Mouse (Mus musculus) limb, embryonic 10.5 days (tissue): ENCODE data around the gene Setd3. TPM values are rescaled to one million over a fixed set of nuclear protein-coding genes. Genes with fewer than 3 reads are reported as not detected.

ENCODE experiments used
- DNase-seq: peaks from one replicate; pipeline ENCODE4 v3.0.0-alpha.2; 2017; ENCODE audit warnings: low spot score
- H3K27ac ChIP-seq: fragments of 300-500 bp; sonication (generic); 2 replicates; pipeline ENCODE4 v1.5.1; 2016; ENCODE audit warnings: mild to moderate bottlenecking
- H3K27me3 ChIP-seq: fragments of 300-500 bp; sonication (generic); 2 replicates; pipeline ENCODE4 v1.6.1; 2016; ENCODE audit warnings: low read depth, mild to moderate bottlenecking; ENCODE audit not compliant: poor library complexity, severe bottlenecking
- H3K36me3 ChIP-seq: fragments of 300-500 bp; sonication (generic); 2 replicates; pipeline ENCODE4 v1.6.1; 2016; ENCODE audit warnings: mild to moderate bottlenecking, moderate library complexity
- H3K4me1 ChIP-seq: fragments of 300-500 bp; sonication (generic); 2 replicates; pipeline ENCODE4 v1.6.1; 2016
- H3K4me3 ChIP-seq: fragments of 300-500 bp; sonication (generic); 2 replicates; pipeline ENCODE4 v1.5.1; 2016; ENCODE audit warnings: mild to moderate bottlenecking, moderate library complexity
- H3K9me3 ChIP-seq: fragments of 300-500 bp; sonication (generic); replicated peaks from 2 replicates; pipeline ENCODE4 v1.6.1; 2016; ENCODE audit warnings: mild to moderate bottlenecking
- WGBS: fragments of 180-500 bp; shearing (Covaris S2); methylation state at CpG from one replicate; pipeline ENCODE4 v1.1.7; 2016; 5-methylcytosine and 5-hydroxymethylcytosine counted together
- polyA plus RNA-seq: library from polyadenylated mRNA; unstranded; fragments of >200 nt; fragmentation: Nextera tagmentation; extraction: Ambion mirVana; gene quantifications from 2 replicates; pipeline ENCODE4 v1.2.1, GENCODE M21; 2016

The Setd3 gene
- polyA plus RNA-seq, 1 experiment from 2014 or later: 76.9 TPM

GRCm38 (mm10) chr12:108215090-108215489 lies 36.0 kb upstream of the Setd3 start:
- H3K27ac ChIP-seq: peak overlapping the region; percentile 71

GRCm38 (mm10) chr12:108213090-108214041 lies 34.3 kb upstream of the Setd3 start:
- Histone ChIP-seq H3K9me3 (no peaks in the 10 kb centered on the region), H3K4me3 (peak overlapping the region; percentile 3; the same call in 1 of the 2 replicates), H3K36me3 (0 out of 2 replicates have a peak, but pooled peaks cover 7% of the 10 kb centered on the region), H3K27me3 (peaks cover 4% of the 10 kb centered on the region; the same call in 1 of the 2 replicates), H3K4me1 (peaks cover 92% of the 10 kb centered on the region), H3K27ac (peak overlapping the region; percentile 71)
- no peak for DNase-seq
- WGBS: 31% methylated on average over 18 of the region's 18 CpGs

More at GRCm38 (mm10) chr12:108215090-108215489, 36.0 kb upstream of the Setd3 start:
- H3K36me3 ChIP-seq: 0 out of 2 replicates have a peak, but pooled peaks cover 7% of the 10 kb centered on the region
- H3K4me1 ChIP-seq: peaks cover 94% of the 10 kb centered on the region
- H3K27me3 ChIP-seq: peaks cover 7% of the 10 kb centered on the region; the same call in 1 of the 2 replicates
- no peaks in the 10 kb centered on the region for H3K9me3 ChIP-seq
- WGBS: 59% methylated on average over 8 of the region's 8 CpGs
- no peak overlapping the region for H3K4me3 ChIP-seq
- DNase-seq: no peak

- Histone ChIP-seq H3K4me1 (peaks cover 84% of the 10 kb centered on the region), H3K9me3 (no peaks in the 10 kb centered on the region), H3K27me3 (peaks cover 4% of the 10 kb centered on the region; the same call in 1 of the 2 replicates), H3K4me3 (no peak overlapping the region), H3K36me3 (peaks cover 11% of the 10 kb centered on the region), H3K27ac (peak overlapping the region; percentile 70)
- no peak for DNase-seq
- 85% methylated on average over 6 of the region's 6 CpGs for WGBS
Measured at GRCm38 (mm10) chr12:108212476-108212875, 33.4 kb upstream of the Setd3 start.

GRCm38 (mm10) chr12:108212071-108212470 lies 33.0 kb upstream of the Setd3 start:
- H3K9me3 ChIP-seq: no peaks in the 10 kb centered on the region
- no peak for DNase-seq
- H3K27me3 ChIP-seq: peaks cover 4% of the 10 kb centered on the region; the same call in 1 of the 2 replicates
- WGBS: 40% methylated on average over 5 of the region's 5 CpGs
- H3K4me3 ChIP-seq: no peak overlapping the region
- H3K27ac ChIP-seq: peak overlapping the region; percentile 70
- peaks cover 80% of the 10 kb centered on the region for H3K4me1 ChIP-seq
- H3K36me3 ChIP-seq: peaks cover 15% of the 10 kb centered on the region

- H3K27me3 ChIP-seq: peaks cover 4% of the 10 kb centered on the region; the same call in 1 of the 2 replicates
- H3K4me1 ChIP-seq: peaks cover 74% of the 10 kb centered on the region
- peaks cover 30% of the 10 kb centered on the region for H3K36me3 ChIP-seq
- no peak for DNase-seq
- 86% methylated on average over 15 of the region's 15 CpGs for WGBS
- H3K4me3 ChIP-seq: no peak overlapping the region
- H3K27ac ChIP-seq: 0 out of 2 replicates have a peak overlapping the region, but pooled peaks have one; percentile 70
- H3K9me3 ChIP-seq: no peaks in the 10 kb centered on the region
Measured at GRCm38 (mm10) chr12:108210623-108211022, 31.5 kb upstream of the Setd3 start.

GRCm38 (mm10) chr12:108208726-108209438 lies 29.8 kb upstream of the Setd3 start:
- peaks cover 47% of the 10 kb centered on the region for H3K36me3 ChIP-seq
- peaks cover 58% of the 10 kb centered on the region for H3K4me1 ChIP-seq
- WGBS: 39% methylated on average over 13 of the region's 13 CpGs
- peak; percentile 85 for DNase-seq
- no peaks in the 10 kb centered on the region for H3K9me3 ChIP-seq
- no peak overlapping the region for H3K4me3 ChIP-seq
- no peak overlapping the region for H3K27ac ChIP-seq
- H3K27me3 ChIP-seq: peaks cover 4% of the 10 kb centered on the region; the same call in 1 of the 2 replicates

- peaks cover 54% of the 10 kb centered on the region for H3K36me3 ChIP-seq
- WGBS: 88% methylated on average over 9 of the region's 9 CpGs
- peaks cover 52% of the 10 kb centered on the region for H3K4me1 ChIP-seq
Measured at GRCm38 (mm10) chr12:108208216-108208615, 29.1 kb upstream of the Setd3 start.

GRCm38 (mm10) chr12:108206641-108207040 lies 27.5 kb upstream of the Setd3 start:
- 18% methylated on average over 5 of the region's 5 CpGs for WGBS
- peaks cover 36% of the 10 kb centered on the region for H3K4me1 ChIP-seq
- peak; percentile 93 for DNase-seq
- H3K36me3 ChIP-seq: peaks cover 69% of the 10 kb centered on the region
- no peak overlapping the region for H3K4me3 ChIP-seq
- no peaks in the 10 kb centered on the region for H3K9me3 ChIP-seq
- H3K27ac ChIP-seq: no peak overlapping the region
- H3K27me3 ChIP-seq: peaks cover 4% of the 10 kb centered on the region; the same call in 1 of the 2 replicates

More at GRCm38 (mm10) chr12:108208216-108208615, 29.1 kb upstream of the Setd3 start:
- H3K27me3 ChIP-seq: peaks cover 4% of the 10 kb centered on the region; the same call in 1 of the 2 replicates
- no peak overlapping the region for H3K27ac ChIP-seq
- no peaks in the 10 kb centered on the region for H3K9me3 ChIP-seq
- peak; percentile 29 for DNase-seq
- H3K4me3 ChIP-seq: no peak overlapping the region

GRCm38 (mm10) chr12:108204978-108205377 lies 25.9 kb upstream of the Setd3 start:
- WGBS: 84% methylated on average over 12 of the region's 12 CpGs
- H3K4me1 ChIP-seq: peaks cover 19% of the 10 kb centered on the region
- H3K27me3 ChIP-seq: no peaks in the 10 kb centered on the region
- no peak overlapping the region for H3K27ac ChIP-seq
- DNase-seq: no peak
- H3K4me3 ChIP-seq: no peak overlapping the region
- no peaks in the 10 kb centered on the region for H3K9me3 ChIP-seq
- peaks cover 80% of the 10 kb centered on the region for H3K36me3 ChIP-seq

GRCm38 (mm10) chr12:108203895-108204294 lies 24.8 kb upstream of the Setd3 start:
- H3K27me3 ChIP-seq: no peaks in the 10 kb centered on the region
- 85% methylated on average over 8 of the region's 8 CpGs for WGBS
- H3K4me1 ChIP-seq: peaks cover 8% of the 10 kb centered on the region; the same call in 1 of the 2 replicates
- no peaks in the 10 kb centered on the region for H3K9me3 ChIP-seq
- DNase-seq: no peak
- no peak overlapping the region for H3K27ac ChIP-seq
- peaks cover 90% of the 10 kb centered on the region for H3K36me3 ChIP-seq
- H3K4me3 ChIP-seq: no peak overlapping the region

GRCm38 (mm10) chr12:108200094-108200493 lies 21.0 kb upstream of the Setd3 start:
- peaks cover 100% of the 10 kb centered on the region for H3K36me3 ChIP-seq
- WGBS: 97% methylated on average over 1 of the region's 1 CpGs

GRCm38 (mm10) chr12:108198447-108198846 lies 19.3 kb upstream of the Setd3 start:
- H3K9me3 ChIP-seq: no peaks in the 10 kb centered on the region
- H3K4me1 ChIP-seq: no peaks in the 10 kb centered on the region
- DNase-seq: no peak
- WGBS: 86% methylated on average over 4 of the region's 4 CpGs
- no peak overlapping the region for H3K27ac ChIP-seq
- no peaks in the 10 kb centered on the region for H3K27me3 ChIP-seq
- H3K36me3 ChIP-seq: peaks cover 100% of the 10 kb centered on the region
- H3K4me3 ChIP-seq: no peak overlapping the region

More at GRCm38 (mm10) chr12:108200094-108200493, 21.0 kb upstream of the Setd3 start:
- DNase-seq: no peak
- Histone ChIP-seq H3K9me3 (no peaks in the 10 kb centered on the region), H3K27me3 (no peaks in the 10 kb centered on the region), H3K27ac (no peak overlapping the region), H3K4me3 (no peak overlapping the region), H3K4me1 (no peaks in the 10 kb centered on the region)
